In genomic region chr11:95384973-95385320, GRCm38 (mm10) we compare ENCODE assay signal across 8 mouse cellular contexts. TPM values are rescaled to one million over a fixed set of nuclear protein-coding genes. Genes with fewer than 3 reads are reported as not detected.
DNase-seq lines count a peak whose midpoint lies in the region; ATAC-seq and TF ChIP-seq lines count a peak whose summit lies in the region.

No protein-coding gene starts in this region.

- H3K9ac ChIP-seq in kidney, embryonic 14.5 days (ENCODE audit: low read depth, low read length), result peak overlapping the region; percentile 75
- peak overlapping the region; percentile 97 for H3K9ac ChIP-seq in hindbrain, embryonic 13.5 days
- peak overlapping the region; percentile 84 for H3K9ac ChIP-seq in midbrain, embryonic 13.5 days (replicated peaks)

- peaks cover 5% of the 10 kb centered on the region; the same call in 1 of the 2 replicates for H3K4me1 ChIP-seq in kidney, embryonic 14.5 days (ENCODE audit: control insufficient read depth, insufficient read depth, low read length)
- H3K4me1 ChIP-seq in bone marrow macrophage, adult 2 months (ENCODE audit: control insufficient read depth, insufficient read depth, low read length), result peaks cover 7% of the 10 kb centered on the region
- H3K4me1 ChIP-seq in hindbrain, embryonic 13.5 days (replicated peaks), result peaks cover 15% of the 10 kb centered on the region
- peaks cover 20% of the 10 kb centered on the region for H3K4me1 ChIP-seq in midbrain, embryonic 13.5 days (replicated peaks)

- H3K27me3 ChIP-seq in kidney, embryonic 14.5 days (ENCODE audit: control insufficient read depth, insufficient read depth, low read length), result no peaks in the 10 kb centered on the region
- no peaks in the 10 kb centered on the region for H3K27me3 ChIP-seq in hindbrain, embryonic 13.5 days
- no peaks in the 10 kb centered on the region for H3K27me3 ChIP-seq in midbrain, embryonic 13.5 days

- H3K4me2 ChIP-seq in kidney, embryonic 14.5 days (replicated peaks; ENCODE audit: low read depth, low read length), result peak overlapping the region; percentile 45
- H3K4me2 ChIP-seq in hindbrain, embryonic 13.5 days, result peak overlapping the region; percentile 73
- H3K4me2 ChIP-seq in midbrain, embryonic 13.5 days (replicated peaks), result peak overlapping the region; percentile 66

- ATAC-seq in kidney, embryonic 14.5 days (ENCODE audit: low FRiP score, low TSS enrichment), result peak; percentile 44
- ATAC-seq in hindbrain, embryonic 13.5 days (ENCODE audit: low FRiP score), result peak; percentile 57; the same call in 1 of the 2 replicates
- ATAC-seq in midbrain, embryonic 13.5 days, result peak; percentile 51

- peak overlapping the region; percentile 77 for H3K4me3 ChIP-seq in kidney, embryonic 14.5 days (ENCODE audit: low read length)
- peak overlapping the region; percentile 91 for H3K4me3 ChIP-seq in bone marrow macrophage, adult 2 months (ENCODE audit: insufficient read depth, low read length)
- H3K4me3 ChIP-seq in hindbrain, embryonic 13.5 days, result peak overlapping the region; percentile 92
- H3K4me3 ChIP-seq in midbrain, embryonic 13.5 days (replicated peaks), result peak overlapping the region; percentile 69

- H3K9me3 ChIP-seq in kidney, embryonic 14.5 days (ENCODE audit: control insufficient read depth, low read length), result no peaks in the 10 kb centered on the region
- no peaks in the 10 kb centered on the region for H3K9me3 ChIP-seq in hindbrain, embryonic 13.5 days
- no peaks in the 10 kb centered on the region for H3K9me3 ChIP-seq in midbrain, embryonic 13.5 days

- 0% methylated on average over 14 of the region's 14 CpGs for WGBS in kidney, embryonic 14.5 days
- WGBS in hindbrain, embryonic 13.5 days, result 0% methylated on average over 14 of the region's 14 CpGs
- under 1% methylated on average over 14 of the region's 14 CpGs for WGBS in midbrain, embryonic 13.5 days

- DNase-seq in kidney, postnatal 14 days, result no peak
- no peak for DNase-seq in cerebellum, adult 18-20 months
- no peak for DNase-seq in urinary bladder, adult 2 months (ENCODE audit: low spot score)
- DNase-seq in gastrocnemius, postnatal 14 days, result no peak

- intact Hi-C loops in gastrocnemius, postnatal 14 days (cut with DNase I; ENCODE audit: low total_unique reads), result loop anchor here (5.0 to 10.0 kb wide), 2 partner anchors 48 to 120 kb away; partner anchors contain the start of genes Fam117a and Tac4

- no peak for TF ChIP-seq CTCF in bone marrow macrophage, adult 2 months (IDR thresholded peaks at IDR 0.05; ENCODE audit: low read depth, low read length)

- H3K36me3 ChIP-seq in kidney, embryonic 14.5 days (ENCODE audit: control insufficient read depth, insufficient read depth, low read length), result peaks cover 43% of the 10 kb centered on the region
- peaks cover 46% of the 10 kb centered on the region for H3K36me3 ChIP-seq in hindbrain, embryonic 13.5 days
- peaks cover 37% of the 10 kb centered on the region for H3K36me3 ChIP-seq in midbrain, embryonic 13.5 days

- TF ChIP-seq POLR2A in bone marrow macrophage, adult 2 months (IDR thresholded peaks at IDR 0.05; ENCODE audit: borderline replicate concordance, low read depth, low read length), result no peak

- peak overlapping the region; percentile 79 for H3K27ac ChIP-seq in kidney, embryonic 14.5 days (ENCODE audit: low read depth, low read length)
- no peak overlapping the region for H3K27ac ChIP-seq in bone marrow macrophage, adult 2 months (ENCODE audit: insufficient read depth, low read depth, low read length)
- H3K27ac ChIP-seq in hindbrain, embryonic 13.5 days, result peak overlapping the region; percentile 94
- peak overlapping the region; percentile 90 for H3K27ac ChIP-seq in midbrain, embryonic 13.5 days

RNA-seq across cellular contexts. Expression of gene Slc35b1, which starts 0.5 kb away (rescaled TPM):
- polyA plus RNA-seq in kidney, embryonic 14.5 days (2014; fragmentation: Nextera tagmentation; extraction: Ambion mirVana), result 94.4 and 111 TPM in 2 replicates
- 35.9 and 40.1 TPM in 2 replicates for polyA plus RNA-seq in bone marrow macrophage, adult 2 months (2012; ENCODE audit: insufficient read depth, insufficient read length, missing spikeins)
- 133 and 135 TPM in 2 replicates for polyA plus RNA-seq in hindbrain, embryonic 13.5 days (2015; fragmentation: Nextera tagmentation; extraction: Ambion mirVana)
- polyA plus RNA-seq in midbrain, embryonic 13.5 days (2015; fragmentation: Nextera tagmentation; extraction: Ambion mirVana), result 149 and 151 TPM in 2 replicates
- 55.1 and 66.5 TPM in 2 replicates for polyA plus RNA-seq in urinary bladder, adult 2 months (2012; rRNA removed)
- 10 to 100 TPM; 36.6 to 37.8 TPM for total RNA-seq in gastrocnemius, postnatal 14 days (2021)

RNA-seq across cellular contexts. Expression of gene Spop, which starts 28.9 kb away (rescaled TPM):
- polyA plus RNA-seq in kidney, embryonic 14.5 days (2014; fragmentation: Nextera tagmentation; extraction: Ambion mirVana), result 71.4 and 112 TPM in 2 replicates
- 113 and 124 TPM in 2 replicates for polyA plus RNA-seq in bone marrow macrophage, adult 2 months (2012; ENCODE audit: insufficient read depth, insufficient read length, missing spikeins)
- 221 and 226 TPM in 2 replicates for polyA plus RNA-seq in hindbrain, embryonic 13.5 days (2015; fragmentation: Nextera tagmentation; extraction: Ambion mirVana)
- 199 and 202 TPM in 2 replicates for polyA plus RNA-seq in midbrain, embryonic 13.5 days (2015; fragmentation: Nextera tagmentation; extraction: Ambion mirVana)
- polyA plus RNA-seq in urinary bladder, adult 2 months (2012; rRNA removed), result 79.1 and 103 TPM in 2 replicates
- 100 to 1,000 TPM; 173 to 190 TPM for total RNA-seq in gastrocnemius, postnatal 14 days (2021)

RNA-seq across cellular contexts. Expression of gene Fam117a, which starts 48.1 kb away (rescaled TPM):
- polyA plus RNA-seq in kidney, embryonic 14.5 days (2014; fragmentation: Nextera tagmentation; extraction: Ambion mirVana), result 11.9 and 13.0 TPM in 2 replicates
- polyA plus RNA-seq in bone marrow macrophage, adult 2 months (2012; ENCODE audit: insufficient read depth, insufficient read length, missing spikeins), result 3.3 and 3.4 TPM in 2 replicates
- polyA plus RNA-seq in hindbrain, embryonic 13.5 days (2015; fragmentation: Nextera tagmentation; extraction: Ambion mirVana), result 3.5 TPM in 2 replicates
- polyA plus RNA-seq in midbrain, embryonic 13.5 days (2015; fragmentation: Nextera tagmentation; extraction: Ambion mirVana), result 2.3 and 2.8 TPM in 2 replicates
- 20.8 and 23.0 TPM in 2 replicates for polyA plus RNA-seq in urinary bladder, adult 2 months (2012; rRNA removed)
- 1 to 10 TPM; 4.4 to 6.5 TPM for total RNA-seq in gastrocnemius, postnatal 14 days (2021)
